Mouse (Mus musculus) testis, postnatal 10 days (tissue): ENCODE data around the gene Aup1.
A peak's percentile ranks its signal among the peaks of the same experiment; 100 is the strongest.

Experiments used
- DNase-seq: peaks from one replicate; pipeline ENCODE4 v3.0.0; 2021; ENCODE audit warnings: low spot score

Aup1 gene

GRCm38 (mm10) chr6:83054074-83054851 lies at the start of gene Aup1:
Gene Aup1, plus strand, starts transcription at chr6:83054521.
- DNase-seq, result peak; percentile 98

DNA sequence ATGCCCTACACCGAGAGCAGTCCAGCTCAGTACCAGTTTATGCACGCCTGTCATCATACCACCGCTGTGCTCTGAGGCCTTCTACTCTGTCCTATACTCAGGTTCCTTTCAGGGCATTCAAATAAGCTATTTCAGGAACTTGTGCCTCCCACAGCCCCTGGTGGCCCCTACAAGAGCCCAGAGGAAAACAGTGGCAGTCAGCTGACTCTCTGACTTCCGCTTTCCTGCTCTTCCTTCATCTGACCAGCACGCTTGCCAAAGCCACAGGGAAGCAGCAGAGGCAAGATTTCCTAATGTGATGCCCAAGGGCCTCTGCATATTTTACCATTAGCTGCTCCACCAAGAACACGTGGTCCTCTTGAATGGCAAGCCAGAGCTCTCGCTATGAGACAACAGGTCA lies 49.4 kb upstream of the Aup1 start:
- no peak for DNase-seq

DNA sequence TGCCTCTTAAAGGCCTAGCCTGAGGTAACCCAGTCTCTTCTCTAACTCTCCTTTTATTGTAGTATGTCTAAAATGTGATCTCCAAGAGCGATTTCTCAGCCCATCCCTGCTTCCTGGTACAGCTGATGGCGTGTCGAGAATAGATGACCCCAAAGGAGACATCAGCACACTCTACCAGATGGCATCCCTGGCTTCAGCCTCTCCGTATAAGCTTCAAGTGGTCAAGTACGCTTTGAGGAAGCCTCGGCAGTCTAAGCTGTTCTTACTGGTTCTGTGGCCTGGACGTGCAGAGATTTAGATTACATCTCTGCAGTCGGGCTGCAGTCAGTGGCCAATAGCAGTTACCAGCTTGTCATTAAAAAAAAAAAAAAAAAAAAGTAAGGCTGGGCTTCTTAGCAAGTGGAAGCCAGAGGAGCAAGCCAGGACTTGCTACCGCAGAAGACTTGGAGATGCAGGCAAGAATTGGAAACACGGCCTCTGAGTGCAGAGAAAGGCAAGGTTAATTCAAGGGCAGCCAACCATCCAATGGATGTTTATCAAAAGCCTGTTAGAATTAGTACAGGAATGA lies 48.8 kb upstream of the Aup1 start:
- no peak for DNase-seq

DNA sequence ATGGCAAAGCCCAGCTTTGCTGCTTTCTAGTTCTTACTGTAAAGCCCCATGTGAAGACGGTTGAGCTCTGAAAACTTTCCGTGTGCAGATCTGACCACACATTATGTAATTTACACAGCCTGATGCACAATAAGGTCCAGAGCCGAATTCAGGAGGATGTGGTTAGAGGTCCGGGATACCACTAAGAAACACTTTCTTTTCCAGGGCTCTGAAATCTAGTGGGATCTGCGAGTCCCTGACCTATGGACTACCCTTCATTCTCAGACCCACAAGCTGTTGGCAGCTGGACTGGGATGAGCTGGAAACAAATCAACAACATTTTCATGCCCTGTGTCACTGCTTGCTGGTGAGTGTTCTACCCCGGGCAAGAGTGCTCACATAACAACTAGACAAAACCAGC lies 48.2 kb upstream of the Aup1 start:
- DNase-seq, result no peak

GRCm38 (mm10) chr6:83008659-83009058 lies 45.7 kb upstream of the Aup1 start:
- DNase-seq, result no peak

DNA sequence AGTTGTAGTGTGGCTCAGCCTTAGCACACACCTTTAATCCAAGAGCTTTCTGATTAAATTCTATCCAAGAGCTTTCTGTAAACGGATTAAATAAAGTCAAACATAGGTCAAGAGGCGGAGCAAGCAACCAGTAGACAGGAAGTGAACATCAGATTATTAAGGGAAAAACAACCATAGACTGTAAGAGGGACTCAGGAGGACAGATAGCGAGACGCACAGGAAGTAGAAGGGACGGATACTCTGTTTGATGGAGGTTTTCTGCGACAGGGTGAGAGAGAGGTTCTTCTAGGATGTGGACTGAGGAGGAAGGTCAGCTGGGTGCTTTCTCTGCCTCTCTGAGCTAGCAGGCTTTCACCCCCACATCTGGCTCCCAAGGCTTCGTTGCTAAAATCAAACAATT lies 44.3 kb upstream of the Aup1 start:
- DNase-seq, result no peak

GRCm38 (mm10) chr6:83011255-83011654 lies 43.1 kb upstream of the Aup1 start:
- no peak for DNase-seq

GRCm38 (mm10) chr6:83011756-83012155 lies 42.6 kb upstream of the Aup1 start:
- no peak for DNase-seq

DNA sequence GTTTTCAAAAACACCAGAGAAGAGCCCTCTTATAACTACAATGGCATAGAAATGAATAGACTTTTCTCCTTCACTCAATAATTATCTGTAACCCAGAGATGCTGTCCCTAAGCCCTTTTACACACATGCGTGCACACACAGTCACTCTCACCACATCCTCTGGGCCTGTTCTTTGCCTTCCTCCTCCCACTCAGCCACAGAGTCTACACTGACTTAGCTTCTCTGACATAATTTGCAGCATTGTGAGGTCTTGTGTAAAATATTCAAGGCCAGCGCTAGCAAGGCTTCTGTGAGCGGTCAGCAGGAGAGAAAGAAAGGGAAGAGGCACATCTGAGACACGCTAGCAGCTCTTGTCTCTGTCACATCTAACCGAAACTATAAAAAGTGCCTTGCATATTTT lies 40.9 kb upstream of the Aup1 start:
- DNase-seq, result no peak

DNA sequence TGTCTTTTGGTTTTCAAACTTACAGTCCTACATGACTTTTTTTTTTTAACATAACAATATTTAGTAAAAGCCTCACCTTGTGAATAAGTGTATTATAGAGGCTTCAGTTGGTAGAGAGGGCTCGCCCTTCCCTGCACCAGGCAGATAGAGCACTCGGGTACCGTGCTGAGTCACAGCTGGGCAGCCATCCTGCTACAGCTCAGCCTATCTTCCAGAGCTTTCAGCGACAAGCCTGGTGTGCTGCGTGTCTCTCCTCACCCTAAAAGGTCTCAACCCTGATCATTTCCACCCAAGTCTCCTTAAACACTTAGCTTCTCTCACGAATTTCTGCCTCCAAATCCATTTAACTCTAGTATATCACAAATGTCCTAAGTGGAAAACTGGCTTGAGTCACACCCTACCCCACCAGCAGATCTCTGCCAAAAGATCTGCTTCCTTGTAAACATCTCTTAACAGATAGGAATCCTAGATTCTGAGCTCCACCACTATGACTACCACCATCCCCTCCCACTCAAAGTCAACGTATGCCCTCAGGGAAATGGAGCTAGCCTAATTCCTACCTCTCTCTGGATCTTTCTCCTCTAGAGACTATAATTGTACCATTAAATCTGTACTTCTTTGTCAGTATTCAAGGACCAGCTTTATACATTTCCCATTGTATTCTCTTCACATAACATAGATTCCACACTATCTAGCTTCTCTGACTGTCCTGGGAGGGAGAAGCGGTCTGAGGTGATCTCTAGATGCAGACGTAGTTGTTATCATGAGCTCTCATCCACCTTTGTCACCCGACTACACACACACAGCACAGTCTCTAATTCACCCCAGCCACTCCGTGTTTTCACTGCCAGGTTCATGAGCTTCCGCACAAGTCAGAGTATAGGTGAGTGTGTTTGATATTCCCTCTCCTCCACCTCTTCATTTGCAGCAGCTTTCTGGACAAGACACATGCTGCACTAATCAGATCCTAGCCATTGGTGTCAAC lies 39.5 kb upstream of the Aup1 start:
- DNase-seq, result no peak

- DNase-seq, result no peak
Observed at GRCm38 (mm10) chr6:83015749-83016148, 38.6 kb upstream of the Aup1 start.

DNA sequence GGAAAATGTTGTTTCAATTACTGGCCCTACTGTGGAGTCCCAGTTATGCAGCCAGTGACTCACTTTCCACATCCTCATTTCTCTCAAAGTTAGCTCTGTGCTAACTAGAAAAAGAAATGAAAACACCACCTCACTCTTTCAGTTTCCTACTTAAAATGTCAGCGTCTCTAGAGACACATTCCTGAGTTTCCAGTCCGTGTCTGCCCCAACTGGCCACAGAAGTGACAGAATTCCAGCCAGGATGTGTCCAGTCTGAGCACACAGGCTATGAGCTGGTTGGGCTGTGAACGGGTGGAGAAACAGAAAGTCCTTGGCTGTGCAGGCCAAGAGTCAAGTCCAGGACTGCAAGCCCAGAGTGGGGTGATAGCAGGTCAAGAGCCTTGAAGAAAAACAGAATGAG lies 37.1 kb upstream of the Aup1 start:
- DNase-seq, result no peak

DNA sequence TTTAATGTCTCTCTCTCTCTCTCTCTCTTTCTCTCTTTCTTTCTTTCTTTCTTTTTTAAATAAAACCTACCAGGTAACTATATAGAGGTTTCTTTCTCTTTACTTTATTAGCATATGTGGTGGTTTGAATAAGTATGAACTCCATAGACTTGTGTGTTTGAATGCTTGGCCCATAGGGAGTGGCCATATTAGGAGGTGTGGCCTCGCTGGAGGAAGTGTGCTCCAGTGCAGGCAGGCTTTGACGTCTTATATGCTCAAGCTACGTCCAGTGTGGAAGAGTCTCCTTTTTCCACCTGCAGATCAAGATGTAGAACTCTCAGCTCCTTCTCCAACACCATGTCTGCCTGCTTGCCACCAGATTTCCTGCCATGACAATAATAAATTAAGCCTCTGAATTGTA lies 35.3 kb upstream of the Aup1 start:
- no peak for DNase-seq

DNA sequence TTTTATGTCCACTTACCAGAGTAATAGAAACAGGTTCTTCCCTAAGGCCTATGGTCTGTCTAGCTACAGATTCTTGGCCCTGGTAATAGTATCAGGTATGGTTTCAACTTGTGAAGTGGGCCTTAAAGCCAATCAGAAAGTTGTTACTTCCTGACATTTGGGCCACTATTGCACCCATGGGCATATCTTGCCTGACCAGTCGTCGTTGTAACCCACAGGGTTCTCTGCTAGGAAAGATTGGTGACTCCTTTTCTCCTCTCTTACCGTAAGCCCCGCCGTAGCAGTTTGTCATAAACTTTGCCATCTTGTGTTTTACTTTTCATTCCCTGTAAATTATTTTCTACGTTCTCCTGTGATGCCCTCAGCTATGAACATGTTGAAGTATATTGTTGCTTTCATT lies 34.2 kb upstream of the Aup1 start:
- no peak for DNase-seq

GRCm38 (mm10) chr6:83020836-83021593 lies 33.3 kb upstream of the Aup1 start:
- DNase-seq, result no peak

GRCm38 (mm10) chr6:83023008-83023407 lies 31.3 kb upstream of the Aup1 start:
- no peak for DNase-seq

DNA sequence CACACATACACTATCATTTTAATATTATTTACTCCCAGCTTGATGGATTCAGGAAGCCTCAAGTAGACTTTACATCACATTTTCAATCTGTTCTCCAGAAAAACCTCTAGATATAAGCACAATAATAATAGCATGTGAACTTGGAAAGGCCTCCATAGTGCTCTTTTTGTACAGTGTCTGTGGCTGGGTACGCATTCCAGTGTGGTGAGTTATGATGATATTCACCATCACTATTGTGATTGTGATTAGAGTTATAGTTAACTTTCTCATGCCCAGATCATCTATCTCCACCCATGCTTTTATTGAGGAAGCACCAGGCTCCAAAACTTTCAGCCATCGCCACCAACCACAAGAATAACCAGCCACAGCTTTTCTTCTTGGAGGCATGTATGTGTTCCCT lies 30.5 kb upstream of the Aup1 start:
- no peak for DNase-seq

DNA sequence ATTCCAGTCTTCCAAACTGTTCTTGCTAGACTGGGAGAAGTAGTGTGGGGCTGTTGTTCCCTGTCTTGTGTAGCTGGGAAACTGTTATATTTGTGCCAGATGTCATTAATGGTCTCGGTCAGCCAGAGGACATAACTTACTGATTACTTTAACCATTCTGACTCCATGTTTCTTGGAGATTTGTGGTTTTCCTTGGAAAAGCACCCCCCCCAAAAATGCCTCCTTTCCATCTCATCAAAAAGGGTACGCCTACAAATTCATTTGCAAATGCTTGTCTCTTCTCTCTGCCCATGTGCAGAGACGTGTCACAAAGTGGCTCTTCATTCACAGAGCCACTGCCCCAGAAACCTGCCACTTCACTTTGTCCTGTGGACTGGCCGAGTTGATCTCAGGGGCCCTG lies 29.9 kb upstream of the Aup1 start:
- DNase-seq, result no peak

DNA sequence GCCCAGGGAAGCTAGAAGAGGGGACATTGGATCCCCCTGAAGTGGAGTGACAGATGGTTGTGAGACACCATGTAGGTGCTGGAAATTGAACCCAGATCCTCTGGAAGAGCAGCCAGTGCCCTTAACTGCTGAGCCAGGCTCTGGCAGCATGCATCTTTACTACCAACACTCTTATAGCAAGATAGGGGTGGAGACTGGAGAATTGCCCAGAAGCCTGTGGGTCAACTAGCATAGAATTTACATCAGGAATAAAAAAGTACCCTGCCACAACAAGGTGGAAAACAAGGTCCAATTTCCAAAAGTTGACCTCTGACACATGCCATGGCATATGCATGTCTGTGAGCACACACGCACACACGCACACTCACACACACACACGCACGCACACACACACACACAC lies 29.1 kb upstream of the Aup1 start:
- no peak for DNase-seq

- DNase-seq, result no peak
Observed at GRCm38 (mm10) chr6:83027293-83027692, 27.0 kb upstream of the Aup1 start.

DNA sequence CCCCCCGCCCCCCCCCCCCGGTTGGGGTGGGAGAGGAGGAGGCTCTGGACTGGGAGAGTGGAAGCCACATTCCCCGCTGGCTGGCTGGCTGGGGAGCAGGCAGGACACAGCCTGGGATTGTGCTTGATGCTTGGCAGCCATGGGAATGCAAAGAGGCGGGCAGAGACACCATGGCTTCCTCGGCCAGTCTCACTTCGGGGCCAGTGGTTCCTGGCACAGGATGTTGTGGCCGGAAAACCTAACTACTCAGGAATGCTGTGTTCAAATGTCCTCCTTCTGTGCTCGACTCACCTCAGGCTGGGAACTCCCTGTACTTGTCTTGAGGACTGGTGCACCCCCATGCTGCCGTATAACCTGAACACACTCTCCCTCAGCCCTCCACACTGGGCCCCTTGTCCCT lies 26.6 kb upstream of the Aup1 start:
- no peak for DNase-seq

- no peak for DNase-seq
Observed at GRCm38 (mm10) chr6:83029777-83030176, 24.5 kb upstream of the Aup1 start.
